Mouse (Mus musculus) erythroblast, embryonic 14.5 days (primary cell): ENCODE measurements around the gene Cryz.

Experiments
- GATA1 ChIP-seq: IDR thresholded peaks from 2 replicates; pipeline ENCODE4 v1.6.1; 2012; ENCODE audit warnings: low read length, inconsistent platforms, mixed read lengths
- TAL1 ChIP-seq: IDR thresholded peaks from 3 replicates; pipeline ENCODE4 v1.6.1; 2012; ENCODE audit warnings: low read length, inconsistent platforms, mixed read lengths

DNA sequence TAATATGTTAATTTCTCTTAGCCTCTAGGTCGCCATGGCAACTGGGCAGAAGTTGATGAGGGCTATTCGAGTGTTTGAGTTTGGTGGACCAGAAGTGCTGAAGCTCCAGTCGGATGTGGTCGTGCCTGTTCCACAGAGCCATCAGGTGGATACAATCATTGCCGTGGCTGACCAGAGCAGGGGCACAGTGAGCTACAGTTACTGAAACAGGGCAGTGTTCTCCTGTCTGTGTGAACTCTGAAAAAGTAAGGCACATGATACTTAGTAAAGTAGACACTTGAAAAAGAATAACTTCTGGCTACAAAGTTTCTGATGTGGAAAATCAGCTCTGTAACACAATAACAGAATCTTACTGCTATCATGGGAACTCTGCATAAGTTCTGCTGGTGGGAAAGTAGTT lies 8.4 kb downstream of the Cryz start:
- TF ChIP-seq GATA1: no peak
- no peak for TF ChIP-seq TAL1
